Comparison of ENCODE assay signal across 7 mouse cellular contexts in genomic region chr8:70375212-70375859, GRCm38 (mm10). TPM values are rescaled to one million over a fixed set of nuclear protein-coding genes. Genes with fewer than 3 reads are reported as not detected.
DNase-seq lines count a peak whose midpoint lies in the region; ATAC-seq and TF ChIP-seq lines count a peak whose summit lies in the region.

No protein-coding gene starts in this region.

- no peaks in the 10 kb centered on the region; the same call in 1 of the 2 replicates for H3K36me3 ChIP-seq in testis, adult 2 months (ENCODE audit: control insufficient read depth, insufficient read depth, low read length)

- ATAC-seq in hematopoietic stem cell, adult 5-6 weeks (replicated peaks in 1 of 2; ENCODE audit: insufficient read depth in 1 of 2, low FRiP score in 2 of 2, low TSS enrichment in 1 of 2, low read depth in 1 of 2, poor library complexity in 2 of 2, severe bottlenecking in 2 of 2): peak; percentile 28 to 41; a peak in 3 of 4 replicates

- DNase-seq in testis, postnatal 14 days (ENCODE audit: low spot score): no peak
- DNase-seq in lung, postnatal 10 days: peak; percentile 48
- DNase-seq in gastrocnemius, postnatal 36 days: no peak
- DNase-seq in urinary bladder, postnatal 14 days (ENCODE audit: low spot score): no peak
- DNase-seq in cerebellum, postnatal 4 days (ENCODE audit: low spot score in 2 of 2): no peak

- H3K4me1 ChIP-seq in testis, adult 2 months (ENCODE audit: control insufficient read depth, insufficient read depth, low read length): peaks cover 44% of the 10 kb centered on the region

- TF ChIP-seq CTCF in testis, adult 2 months (IDR thresholded peaks at IDR 0.05; ENCODE audit: control insufficient read depth, insufficient read depth, insufficient replicate concordance, low read depth, low read length): no peak

- no peak for TF ChIP-seq POLR2A in testis, adult 2 months (IDR thresholded peaks at IDR 0.05; ENCODE audit: control insufficient read depth, low read depth, low read length)

- H3K27ac ChIP-seq in testis, adult 2 months (ENCODE audit: control insufficient read depth, insufficient read depth, low read depth, low read length): peak overlapping the region; percentile 54

- intact Hi-C loops in gastrocnemius, postnatal 36 days (cut with DNase I): no loop called here

- H3K27me3 ChIP-seq in testis, adult 2 months (ENCODE audit: control insufficient read depth, insufficient read depth, low read length): no peaks in the 10 kb centered on the region

- H3K4me3 ChIP-seq in testis, adult 2 months (ENCODE audit: control insufficient read depth, low read depth, low read length): peak overlapping the region; percentile 89

RNA-seq across cellular contexts. Expression of gene Comp, which starts 2.0 kb away (rescaled TPM):
- 409 and 456 TPM in 2 replicates for polyA plus RNA-seq in testis, adult 2 months (2012; rRNA removed)
- 0.44 and 4.1 TPM in 2 replicates for total RNA-seq in hematopoietic stem cell, adult 5-6 weeks (2017)
- 1 to 10 TPM; 8.9 to 9.9 TPM for total RNA-seq in gastrocnemius, postnatal 36 days (2021)

RNA-seq across cellular contexts. Expression of gene Upf1, which starts 22.3 kb away (rescaled TPM):
- polyA plus RNA-seq in testis, adult 2 months (2012; rRNA removed): 33.3 and 35.4 TPM in 2 replicates
- 27.1 and 34.1 TPM in 2 replicates for total RNA-seq in hematopoietic stem cell, adult 5-6 weeks (2017)
- total RNA-seq in gastrocnemius, postnatal 36 days (2021): 10 to 100 TPM; 27.0 to 27.6 TPM

RNA-seq across cellular contexts. Expression of gene Gdf1, which starts 45.7 kb away (rescaled TPM):
- 0.20 and 0.24 TPM in 2 replicates for polyA plus RNA-seq in testis, adult 2 months (2012; rRNA removed)
- not detected in 2 replicates for total RNA-seq in hematopoietic stem cell, adult 5-6 weeks (2017)
- total RNA-seq in gastrocnemius, postnatal 36 days (2021): 1 to 10 TPM in 1 of 2 experiments, under 1 TPM in 1; 0.52 to 3.9 TPM

RNA-seq across cellular contexts. Expression of gene Cers1, which starts 59.8 kb away (rescaled TPM):
- polyA plus RNA-seq in testis, adult 2 months (2012; rRNA removed): 0.43 and 0.48 TPM in 2 replicates
- total RNA-seq in hematopoietic stem cell, adult 5-6 weeks (2017): 1.2 TPM in 1 of 2 replicates, not detected in the other
- 10 to 100 TPM; 14.1 to 19.1 TPM for total RNA-seq in gastrocnemius, postnatal 36 days (2021)
